Mouse (Mus musculus): ENCODE data around the gene Srf.

Srf gene

DNA sequence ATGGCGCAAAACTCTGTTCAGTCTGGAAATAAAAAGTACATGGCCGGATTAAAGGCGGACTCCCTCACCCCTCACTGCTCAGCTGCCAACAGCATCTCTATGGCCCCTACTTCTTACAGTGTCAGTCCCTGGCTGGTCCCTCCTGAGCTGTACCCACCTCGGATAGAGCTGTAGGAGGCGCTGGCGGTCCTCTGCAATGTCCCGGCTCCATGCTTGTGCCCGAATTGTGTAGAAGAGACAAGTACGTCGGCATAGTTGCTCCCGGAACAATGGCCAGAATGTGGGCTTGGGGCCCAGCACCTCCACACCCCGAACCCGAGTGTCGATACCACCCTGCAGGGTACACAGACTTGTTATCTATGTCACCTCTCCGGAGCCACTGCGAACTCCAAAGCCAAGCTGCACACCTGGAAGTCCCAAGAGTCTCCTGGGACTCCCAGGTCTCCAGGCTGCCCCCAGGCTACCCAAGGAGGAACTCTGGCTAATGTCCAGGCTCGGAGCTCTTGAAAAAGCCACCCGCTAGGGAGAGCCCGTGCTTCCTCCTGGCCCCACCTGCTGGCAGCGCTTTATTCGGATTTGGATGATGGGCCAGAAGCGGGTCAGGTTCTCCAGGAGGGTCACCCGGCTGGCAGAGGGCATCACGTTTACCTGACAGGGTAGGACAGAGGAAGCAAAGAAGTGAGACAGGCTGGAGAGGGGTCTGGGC lies 33.9 kb downstream of the Srf start:
- in situ Hi-C loops (cut with MboI; ENCODE audit: unreplicated experiment in 2 of 2): loop anchor here in 1 of 2 experiments (10.0 kb wide), 1 partner anchor 113 kb away; no protein-coding TSS in a partner anchor

GRCm38 (mm10) chr17:46521174-46521573 lies 34.8 kb downstream of the Srf start:
- in situ Hi-C loops (cut with MboI; ENCODE audit: unreplicated experiment in 2 of 2): loop anchor here in 1 of 2 experiments (10.0 kb wide), 1 partner anchor 114 kb away; no protein-coding TSS in a partner anchor

- in situ Hi-C loops (cut with MboI; ENCODE audit: unreplicated experiment in 2 of 2): loop anchor here in 1 of 2 experiments (10.0 kb wide), 1 partner anchor 114 kb away; no protein-coding TSS in a partner anchor
These were observed 35.5 kb downstream of the Srf start for GRCm38 (mm10) chr17:46520385-46520979.

DNA sequence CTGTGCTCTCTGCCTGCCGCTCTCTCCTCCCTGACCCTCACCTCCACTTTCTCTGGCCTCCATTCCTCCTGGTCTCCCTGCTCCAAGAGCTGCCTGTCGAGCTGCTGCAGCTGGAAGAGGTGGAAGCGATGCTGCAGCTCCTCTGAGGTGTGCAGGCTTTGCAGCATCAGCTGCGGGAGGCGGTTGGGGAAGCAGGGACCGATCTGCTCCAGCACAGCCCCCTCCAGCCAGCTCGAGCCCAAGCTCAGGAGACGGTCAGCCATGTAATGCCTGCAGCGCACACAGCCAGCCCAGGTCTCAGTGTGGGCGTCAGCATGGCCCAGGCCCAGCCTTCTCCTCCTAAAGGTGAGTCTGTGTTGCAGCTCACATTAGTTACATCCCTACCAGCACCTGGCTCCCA lies 36.0 kb downstream of the Srf start:
- in situ Hi-C loops (cut with MboI; ENCODE audit: unreplicated experiment in 2 of 2): loop anchor here in 1 of 2 experiments (10.0 kb wide), 1 partner anchor 115 kb away; no protein-coding TSS in a partner anchor

DNA sequence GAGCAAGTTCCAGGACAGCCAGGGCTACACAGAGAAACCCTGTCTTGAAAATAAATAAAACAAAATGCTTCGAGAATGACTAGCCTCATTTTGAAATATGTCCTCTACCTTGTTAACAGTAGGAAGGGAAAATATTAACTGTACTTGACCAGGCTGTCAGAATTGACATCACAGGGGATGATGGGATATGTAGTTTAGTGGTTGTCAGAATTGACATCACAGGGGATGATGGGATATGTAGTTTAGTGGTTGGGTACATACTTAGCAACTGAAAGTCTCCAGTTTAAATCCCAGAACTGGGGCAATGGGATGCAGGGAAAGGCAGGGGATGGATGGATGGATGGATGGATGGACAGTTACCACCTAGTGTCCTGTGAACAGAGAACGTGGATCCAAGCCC lies 42.6 kb downstream of the Srf start:
- in situ Hi-C loops (cut with MboI; ENCODE audit: unreplicated experiment in 2 of 2): loop anchor here (5.0 kb wide), 2 partner anchors 76 to 331 kb away; partner anchors contain the start of gene Slc22a7 (in 1 of the 2)

GRCm38 (mm10) chr17:46511059-46511710 lies 44.8 kb downstream of the Srf start:
- in situ Hi-C loops (cut with MboI; ENCODE audit: unreplicated experiment in 2 of 2): loop anchor here (5.0 kb wide), 2 partner anchors 74 to 329 kb away; partner anchors contain the start of gene Slc22a7 (in 1 of the 2)

GRCm38 (mm10) chr17:46505617-46506016 lies 50.4 kb downstream of the Srf start:
- in situ Hi-C loops (cut with MboI; ENCODE audit: unreplicated experiment in 2 of 2): loop anchor here (5.0 to 10.0 kb wide), 3 partner anchors 68 to 241 kb away; partner anchors contain the start of gene Slc22a7 (in 1 of the 2)

DNA sequence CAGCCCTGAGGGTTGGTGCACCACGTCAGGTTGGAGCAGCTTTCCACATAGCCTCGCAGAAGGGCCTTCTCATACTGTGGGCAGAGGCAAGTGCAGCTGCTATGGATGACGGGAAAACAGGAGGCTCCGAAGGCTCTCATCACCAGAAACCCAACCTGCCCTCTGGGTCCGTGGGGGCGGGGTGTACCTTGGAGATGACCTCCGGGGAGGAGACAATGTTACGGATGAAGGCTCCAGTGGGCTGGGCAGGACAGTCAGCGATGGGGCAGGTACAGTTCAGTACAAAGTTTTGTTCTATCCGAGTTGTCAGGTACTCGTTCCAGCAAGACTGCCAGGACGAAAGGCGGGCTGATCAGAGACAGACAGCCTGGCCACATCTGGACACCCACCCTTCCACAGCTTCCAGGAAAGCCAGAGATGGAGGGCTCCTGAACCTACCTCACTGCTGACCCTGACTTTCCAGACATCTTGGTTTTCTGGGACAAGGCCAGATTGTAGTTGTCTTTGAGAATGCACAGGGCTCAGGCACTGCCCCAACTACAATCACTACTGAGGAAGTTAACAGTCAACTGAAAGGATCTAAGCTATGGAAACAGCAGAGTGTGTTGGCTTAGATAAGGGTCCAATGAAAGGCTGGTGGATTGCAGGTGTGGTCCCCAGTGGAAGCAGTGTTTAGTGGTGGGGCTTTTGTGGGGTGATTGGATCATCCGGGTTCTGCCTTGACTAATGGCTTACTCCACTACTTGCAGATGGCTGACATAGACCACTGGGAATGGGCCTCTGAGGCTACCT lies 51.9 kb downstream of the Srf start:
- in situ Hi-C loops (cut with MboI; ENCODE audit: unreplicated experiment in 2 of 2): loop anchor here (10.0 kb wide), 2 partner anchors 169 to 239 kb away; no protein-coding TSS in a partner anchor

- in situ Hi-C loops (cut with MboI; ENCODE audit: unreplicated experiment in 2 of 2): loop anchor here (10.0 kb wide), 2 partner anchors 168 to 238 kb away; no protein-coding TSS in a partner anchor
These were observed 53.2 kb downstream of the Srf start for GRCm38 (mm10) chr17:46502775-46503174.

Measured in v-Abl transformed pro-B cells (cell line).